Mouse (Mus musculus) lung, postnatal 25 days (tissue): Measurements from ENCODE around the gene Dus4l.
"Not testable (repeated sequence)": the region's sequence is repeated elsewhere in the genome, so short reads cannot be mapped to it uniquely, and the experiment has no call there.

Experiments used
- DNase-seq: peaks from one replicate; pipeline ENCODE4 v3.0.0; 2022; ENCODE audit warnings: low spot score

Gene Dus4l

GRCm38 (mm10) chr12:31654197-31654964, at the start of gene Dus4l, which contains the start of gene Cog5:
Gene Dus4l, minus strand, starts transcription at chr12:31654826.
Gene Cog5, plus strand, starts transcription at chr12:31654869.
- peak; percentile 96 for DNase-seq

GRCm38 (mm10) chr12:31703904-31704303, 49.3 kb upstream of the Dus4l start:
- no peak for DNase-seq

GRCm38 (mm10) chr12:31701411-31701810, 46.8 kb upstream of the Dus4l start:
- DNase-seq = no peak

GRCm38 (mm10) chr12:31700623-31701347, 46.2 kb upstream of the Dus4l start:
- no peak for DNase-seq

GRCm38 (mm10) chr12:31693278-31693677, 38.7 kb upstream of the Dus4l start:
- no peak for DNase-seq

GRCm38 (mm10) chr12:31686679-31687078, 32.1 kb upstream of the Dus4l start:
- no peak for DNase-seq

- no peak for DNase-seq
Measured at GRCm38 (mm10) chr12:31667187-31667586, 12.6 kb upstream of the Dus4l start.

- DNase-seq = no peak
Measured at GRCm38 (mm10) chr12:31665999-31666398, 11.4 kb upstream of the Dus4l start.

GRCm38 (mm10) chr12:31656841-31657240, 2.2 kb upstream of the Dus4l start:
- no peak for DNase-seq

GRCm38 (mm10) chr12:31654965-31655477, 395 bp upstream of the Dus4l start:
- DNase-seq = no peak

- DNase-seq = no peak
Measured at GRCm38 (mm10) chr12:31653611-31654010, 1.0 kb downstream of the Dus4l start.

GRCm38 (mm10) chr12:31635240-31635607, 19.4 kb downstream of the Dus4l start:
- no peak for DNase-seq

GRCm38 (mm10) chr12:31634343-31635239, 20.0 kb downstream of the Dus4l start, which contains the start of gene Bcap29:
Gene Bcap29, minus strand, starts transcription at chr12:31634658.
- peak; percentile 69 for DNase-seq

GRCm38 (mm10) chr12:31633970-31634342, 20.7 kb downstream of the Dus4l start:
- no peak for DNase-seq

- DNase-seq = not testable (repeated sequence)
Measured at GRCm38 (mm10) chr12:31628396-31628795, 26.2 kb downstream of the Dus4l start.

GRCm38 (mm10) chr12:31625016-31625415, 29.6 kb downstream of the Dus4l start:
- DNase-seq = no peak

GRCm38 (mm10) chr12:31620106-31620505, 34.5 kb downstream of the Dus4l start:
- no peak for DNase-seq

GRCm38 (mm10) chr12:31613353-31613752, 41.3 kb downstream of the Dus4l start:
- DNase-seq = peak; percentile 28

- DNase-seq = no peak
Measured at GRCm38 (mm10) chr12:31608138-31608537, 46.5 kb downstream of the Dus4l start.

GRCm38 (mm10) chr12:31604894-31605293, 49.7 kb downstream of the Dus4l start:
- no peak for DNase-seq

- DNase-seq = peak; percentile 30
Measured at GRCm38 (mm10) chr12:31603586-31603985, 51.0 kb downstream of the Dus4l start.

GRCm38 (mm10) chr12:31594296-31594695, 60.3 kb downstream of the Dus4l start:
- DNase-seq = no peak
